Mouse (Mus musculus) embryo, embryonic 9.5 days (tissue): Measurements from ENCODE around the gene Peg3.
A peak's percentile ranks its signal among the peaks of the same experiment; 100 is the strongest.

Experiments
- DNase-seq: peaks from one replicate; pipeline ENCODE4 v3.0.0-alpha.2; 2017; ENCODE audit errors: extremely low spot score

The Peg3 gene

DNA sequence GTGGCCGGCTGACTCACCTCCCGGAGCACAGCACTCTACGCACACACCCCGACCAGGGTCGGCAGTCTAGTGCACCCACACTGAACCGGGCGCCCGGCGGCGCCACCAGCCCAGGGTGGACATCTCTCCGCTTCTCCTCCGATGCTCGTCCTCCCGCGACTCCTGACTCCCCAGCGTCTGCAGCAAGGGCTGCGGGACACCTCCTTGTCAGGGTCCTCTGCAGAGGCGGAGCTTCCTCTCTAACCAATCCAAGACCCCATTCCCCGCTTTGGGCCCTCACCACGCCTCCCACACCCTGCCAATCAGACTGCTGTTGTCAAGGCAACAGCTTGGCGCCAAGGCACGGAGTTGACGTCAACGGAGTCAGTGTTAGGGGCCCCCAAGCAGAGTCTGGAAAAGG lies at the start of gene Peg3, which contains the start of gene Usp29:
Peg3 (minus strand) TSS at position 191 of the 400 bp plus-strand sequence.
Usp29 (plus strand) TSS at position 338 of the 400 bp plus-strand sequence.
- peak; percentile 88 for DNase-seq

DNA sequence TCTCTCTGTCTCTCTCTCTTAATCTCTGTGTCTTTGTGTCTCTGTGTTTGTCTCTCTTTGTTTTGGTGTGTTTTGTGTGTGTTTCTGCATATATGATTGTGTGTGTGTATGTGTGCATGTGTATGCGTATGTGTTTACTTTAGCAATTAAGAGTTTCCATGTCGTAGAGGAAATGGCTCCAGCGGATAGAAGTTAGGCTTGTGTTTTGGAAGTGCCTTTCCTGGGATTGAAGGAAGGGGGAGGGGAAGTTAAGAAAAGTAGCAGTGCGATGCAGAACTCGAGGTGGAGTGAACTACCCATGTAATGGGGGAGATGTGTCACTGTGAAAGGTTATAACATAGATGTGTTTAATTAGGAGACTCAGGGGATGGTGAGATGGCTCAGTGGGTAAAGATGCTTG lies 48.9 kb upstream of the Peg3 start:
- no peak for DNase-seq

DNA sequence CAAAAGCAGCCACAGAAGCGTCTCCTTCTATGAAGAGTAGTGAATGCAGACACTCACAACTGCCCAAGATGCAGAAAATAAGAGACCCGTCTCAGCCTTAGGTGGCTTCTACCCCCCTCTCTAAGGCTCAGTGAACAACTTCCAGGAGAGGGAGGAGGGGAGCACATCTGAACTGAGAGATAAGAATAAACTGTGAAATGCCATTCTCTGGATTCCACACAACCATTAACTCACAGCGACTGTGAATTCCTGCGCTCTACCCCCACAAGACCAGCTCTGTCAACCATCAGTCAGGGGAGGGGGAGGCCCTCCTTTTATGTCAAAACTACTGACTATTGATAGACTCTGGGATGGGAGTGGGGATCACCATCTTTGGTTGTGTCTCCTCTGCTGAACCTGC lies 47.5 kb upstream of the Peg3 start:
- DNase-seq, result peak; percentile 45

DNA sequence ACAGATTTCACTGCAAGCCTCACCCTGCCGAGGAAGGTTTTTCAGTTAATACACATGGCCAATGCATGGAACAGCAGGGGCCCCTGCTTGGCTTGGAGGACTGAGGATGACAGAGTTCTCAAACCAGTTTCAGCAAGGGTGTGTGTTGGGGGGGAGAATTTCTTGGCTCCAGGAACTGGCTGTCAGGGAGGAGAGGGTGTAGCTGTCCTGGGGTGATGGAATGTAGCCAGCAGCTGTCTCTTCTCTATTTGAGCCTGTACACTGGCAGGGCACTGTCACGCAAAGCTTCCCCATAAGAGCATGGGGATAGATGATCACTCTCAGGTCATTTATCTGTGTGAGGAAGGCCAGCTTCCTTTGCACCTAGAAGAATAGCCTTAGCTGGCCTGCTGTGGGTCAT lies 46.9 kb upstream of the Peg3 start:
- peak; percentile 31 for DNase-seq

DNA sequence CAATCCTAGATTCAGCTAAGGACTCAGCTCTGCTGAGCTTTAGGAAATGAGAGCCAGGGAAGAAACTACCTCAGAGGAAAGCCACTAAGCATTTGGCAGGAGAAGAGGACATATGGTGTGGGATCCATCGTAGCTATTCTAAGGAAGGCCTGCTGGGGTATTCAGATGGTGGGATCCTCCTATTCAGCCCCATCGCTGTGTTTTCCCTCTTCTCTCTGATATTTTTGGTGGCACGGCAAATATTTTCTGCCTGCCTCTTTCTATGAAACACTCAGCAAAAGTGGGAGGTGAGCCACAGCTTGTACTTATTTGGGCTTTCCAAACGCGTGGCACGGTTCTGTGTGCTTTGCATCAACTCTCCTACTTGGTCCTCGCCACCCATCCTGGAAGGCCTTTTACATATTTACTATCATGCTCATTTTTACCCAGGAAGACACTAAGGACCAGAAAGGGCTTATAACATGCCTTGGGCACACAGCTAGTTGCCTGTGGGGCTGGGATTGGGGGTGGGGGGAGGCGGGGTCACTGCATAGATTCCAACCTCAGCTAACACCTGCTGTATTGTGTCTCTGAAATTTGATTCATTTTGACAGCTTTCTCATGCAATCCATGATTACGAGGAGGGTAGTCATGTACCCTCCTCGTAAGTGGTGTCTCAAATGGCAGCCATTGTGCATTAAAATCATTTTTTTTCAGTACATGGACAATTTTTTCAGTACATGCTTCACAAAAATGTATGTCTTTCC lies 46.3 kb upstream of the Peg3 start:
- DNase-seq, result no peak

DNA sequence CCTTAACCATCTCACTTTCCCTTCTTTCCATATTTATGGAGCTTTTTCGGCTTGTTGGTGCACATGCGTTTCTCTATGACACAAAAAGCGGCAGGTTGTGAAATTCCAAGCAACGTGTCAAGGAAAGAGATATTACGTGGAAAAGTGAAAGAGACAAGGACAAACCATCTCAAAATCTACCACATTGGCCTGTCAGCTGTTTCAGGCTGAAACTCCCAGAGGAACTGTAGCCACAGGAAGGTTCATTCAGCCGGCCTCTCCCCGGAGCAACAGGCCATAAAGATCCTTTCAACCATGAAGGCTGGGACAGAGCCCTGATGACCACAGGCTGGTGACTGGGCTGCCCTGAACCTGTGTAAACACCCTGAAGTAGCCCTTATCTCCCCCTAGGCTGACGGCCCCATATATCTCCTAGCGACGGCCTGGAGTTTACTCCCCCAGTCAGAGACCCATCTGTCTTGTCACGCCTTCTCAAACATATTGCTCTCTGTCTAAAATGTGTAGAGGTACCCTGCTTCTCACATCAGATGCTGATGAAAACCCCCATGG lies 43.7 kb upstream of the Peg3 start:
- peak; percentile 32 for DNase-seq

DNA sequence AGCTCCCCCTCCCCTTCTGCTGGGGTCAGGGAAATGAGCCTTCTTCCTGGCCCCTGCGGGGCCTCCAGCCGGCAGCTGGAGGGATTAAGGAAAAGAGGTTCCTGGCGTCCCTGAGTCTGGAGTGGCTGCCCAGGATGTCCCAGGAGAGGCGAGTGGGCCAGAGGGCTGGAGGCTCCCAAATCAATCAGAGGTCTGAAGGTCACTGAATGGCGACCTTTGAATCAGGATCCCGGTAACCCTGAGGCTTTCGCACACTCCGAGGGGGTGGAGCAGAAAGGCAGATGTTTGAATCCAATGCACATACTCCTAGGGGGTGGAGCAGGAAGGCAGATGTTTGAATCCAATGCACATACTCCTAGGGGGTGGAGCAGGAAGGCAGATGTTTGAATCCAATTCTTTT lies 40.1 kb upstream of the Peg3 start:
- DNase-seq, result peak; percentile 85

DNA sequence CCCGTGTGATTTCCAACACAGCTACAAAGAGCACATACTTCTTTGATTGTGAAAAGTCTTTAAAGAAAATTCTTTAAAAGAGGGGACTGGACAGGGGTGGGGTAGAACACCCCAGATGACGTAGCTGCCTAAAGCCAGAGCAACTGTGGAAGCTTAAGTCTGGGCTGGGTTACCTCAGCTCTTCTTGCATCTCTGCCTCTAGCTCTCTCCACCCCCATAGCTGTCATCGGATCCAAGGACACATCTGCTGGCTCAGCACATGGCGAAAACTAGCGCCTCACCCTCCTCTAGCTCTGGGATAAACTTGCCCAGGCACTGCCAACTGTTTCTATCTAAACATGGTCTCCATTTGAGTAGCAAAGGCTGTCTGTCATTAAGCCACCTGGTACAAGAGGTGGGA lies 35.0 kb upstream of the Peg3 start:
- DNase-seq, result no peak

DNA sequence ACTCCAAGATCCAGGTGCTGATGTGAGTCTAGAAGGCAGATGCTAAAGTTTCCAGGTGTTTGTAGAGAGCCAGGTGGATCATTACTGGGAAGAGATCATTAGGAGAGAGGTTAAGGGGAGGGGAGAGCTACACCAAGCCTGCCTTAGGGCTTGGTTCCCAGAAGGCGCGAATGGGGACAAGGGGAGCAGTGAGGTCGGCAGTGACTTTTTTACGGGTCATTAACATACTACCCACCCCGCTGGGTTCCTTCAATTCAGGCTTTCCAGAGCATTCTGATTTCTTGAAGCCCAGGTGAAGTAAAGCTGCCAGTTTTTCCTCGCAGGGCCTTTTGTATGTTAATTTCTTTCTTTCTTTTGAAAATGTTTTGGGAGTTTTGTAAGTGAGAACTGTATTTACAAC lies 29.9 kb upstream of the Peg3 start:
- DNase-seq, result no peak

DNA sequence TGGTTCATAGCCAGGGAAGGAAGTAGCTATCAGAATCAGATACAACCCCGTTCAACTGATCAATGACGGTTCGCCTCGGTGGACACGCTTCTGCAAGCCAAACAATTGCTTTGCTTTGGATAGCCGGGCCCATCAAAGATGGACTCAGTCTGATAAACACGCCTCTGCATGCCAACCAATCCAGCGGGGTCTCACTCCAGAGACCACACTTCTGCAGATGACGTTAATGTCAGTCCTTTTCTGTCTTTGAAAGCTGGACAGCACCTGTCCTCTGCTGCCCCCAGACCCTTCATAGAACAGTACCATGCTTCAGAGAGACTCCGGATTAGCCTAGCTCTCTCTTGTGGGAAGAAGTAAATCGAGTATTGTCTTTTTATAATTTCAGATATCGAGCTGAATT lies 29.5 kb upstream of the Peg3 start:
- no peak for DNase-seq

DNA sequence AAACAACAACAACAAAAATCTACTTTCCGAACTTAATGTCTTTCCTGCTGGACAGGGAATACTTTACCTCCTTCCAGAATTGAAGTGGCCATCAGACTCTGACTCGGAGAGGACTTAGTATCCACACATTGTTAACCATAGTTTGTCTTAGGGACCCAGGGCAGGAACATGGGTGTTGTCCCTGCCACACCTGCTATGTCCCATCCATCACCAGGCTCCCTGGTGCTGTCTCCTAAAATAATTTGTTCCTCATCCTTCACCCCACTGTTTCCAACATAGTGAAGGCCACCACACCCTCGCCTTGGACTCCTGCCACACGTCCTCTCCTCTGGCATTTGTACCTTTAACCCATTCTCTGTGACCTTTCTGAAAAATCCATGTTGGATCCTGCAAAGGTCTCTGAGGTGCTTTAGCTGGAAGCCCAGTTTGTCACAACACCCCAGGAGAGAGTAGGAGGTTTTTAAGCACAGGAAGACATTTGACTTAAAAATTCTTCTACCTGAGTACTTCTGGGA lies 26.6 kb upstream of the Peg3 start:
- DNase-seq, result no peak

DNA sequence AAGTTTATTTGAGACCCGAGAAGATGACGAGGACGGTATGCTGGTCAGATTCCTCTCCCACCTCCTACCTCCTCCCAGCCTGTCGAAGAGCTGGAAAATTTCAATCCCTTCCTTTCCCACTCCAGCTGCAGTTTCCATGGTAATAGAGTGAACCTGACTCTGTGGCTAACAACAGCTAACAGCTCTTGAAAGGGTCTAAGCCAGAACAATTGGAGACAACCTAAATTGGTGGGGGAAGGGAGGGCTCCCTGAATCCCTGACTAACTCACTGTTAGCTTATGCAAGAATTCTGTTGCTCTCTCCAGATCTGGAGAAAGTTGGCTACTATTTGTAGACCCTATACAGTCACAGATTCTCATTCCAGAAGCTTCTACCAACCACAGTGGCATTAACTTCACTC lies 23.2 kb upstream of the Peg3 start:
- DNase-seq, result peak; percentile 44

DNA sequence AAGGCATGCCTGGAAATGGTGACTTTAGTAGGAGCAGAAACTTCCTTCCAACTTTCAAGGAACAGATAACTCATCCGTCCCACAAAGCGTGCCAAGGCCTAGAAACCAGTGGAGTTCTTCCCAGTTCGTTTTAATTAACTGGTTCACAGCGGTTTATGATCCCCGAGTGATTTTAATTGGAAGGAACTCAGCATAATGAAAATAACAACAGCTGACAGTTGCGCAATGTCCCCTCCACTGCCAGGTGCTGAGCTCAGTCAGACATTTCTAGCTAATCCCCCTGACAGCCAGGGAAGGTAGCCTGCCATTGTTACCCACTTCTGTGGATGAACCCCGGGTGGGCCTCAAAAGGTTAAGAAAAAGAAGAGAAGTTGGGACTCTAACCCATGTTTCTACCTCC lies 19.0 kb upstream of the Peg3 start:
- DNase-seq, result no peak

DNA sequence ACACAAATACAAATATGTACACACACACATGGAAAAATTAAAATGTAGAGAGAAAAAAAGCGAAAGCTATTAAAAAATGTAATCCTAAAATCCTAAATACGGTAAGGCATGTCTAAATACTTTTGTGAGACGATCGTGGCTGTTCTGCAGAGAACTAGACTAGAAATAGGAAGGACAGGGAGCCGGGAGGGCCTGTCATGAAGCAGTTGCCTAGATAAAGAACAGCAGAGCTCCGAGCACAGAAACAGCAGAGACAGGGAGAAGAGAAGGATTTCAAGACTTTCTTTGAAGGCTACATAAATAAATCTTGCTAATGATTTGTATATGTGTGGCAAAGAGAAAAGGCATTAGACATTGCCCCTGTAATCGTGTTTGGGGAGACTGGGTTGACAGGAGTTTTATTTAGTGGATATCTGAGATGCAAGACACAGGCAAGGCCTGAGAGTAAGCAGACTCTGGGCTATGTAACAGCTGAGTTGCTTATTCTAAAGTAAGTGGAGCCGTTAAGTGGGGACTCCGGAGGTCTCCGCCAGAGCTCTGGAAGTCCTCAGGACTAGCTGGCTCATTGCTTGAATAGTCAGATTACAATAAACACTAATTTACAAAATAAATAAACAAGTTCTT lies 14.2 kb upstream of the Peg3 start:
- no peak for DNase-seq

DNA sequence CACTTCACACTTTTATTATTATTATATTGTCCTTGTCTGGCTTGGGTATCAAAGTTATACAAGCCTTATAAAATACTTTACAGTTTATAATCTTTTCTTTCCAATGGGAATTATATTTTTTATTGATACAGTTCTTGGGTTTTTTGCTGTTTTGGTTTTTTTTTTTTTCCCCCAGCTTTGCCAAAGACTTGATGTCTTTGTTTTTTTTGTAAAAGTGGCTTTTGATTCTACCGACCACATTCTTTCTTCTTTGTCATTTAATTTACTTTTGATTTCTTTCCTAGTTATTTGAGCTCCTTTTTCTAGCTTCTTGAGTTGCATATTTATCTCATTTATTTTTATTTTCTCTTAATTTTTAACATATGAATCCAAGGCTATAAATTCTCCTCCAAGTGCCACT lies 5.8 kb upstream of the Peg3 start:
- no peak for DNase-seq

DNA sequence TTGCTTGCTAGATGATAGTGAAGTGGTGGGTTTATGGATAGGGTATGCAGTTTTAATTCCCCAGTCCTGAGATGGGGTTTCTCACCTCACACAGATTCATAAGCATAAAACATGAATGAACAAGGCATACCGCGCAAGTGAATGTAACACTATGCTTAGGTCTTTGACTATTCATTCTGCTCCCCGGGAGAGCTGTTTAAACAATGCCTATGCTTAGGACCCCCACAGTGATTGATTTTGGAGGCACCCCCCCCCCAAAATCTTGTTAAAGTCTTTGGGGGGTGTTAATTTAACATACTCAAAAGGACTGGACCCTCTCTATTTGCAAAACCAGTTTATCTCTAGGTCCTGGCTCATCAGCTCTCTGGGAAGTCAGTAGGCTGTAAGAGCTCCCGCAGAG lies 1.7 kb upstream of the Peg3 start:
- no peak for DNase-seq

DNA sequence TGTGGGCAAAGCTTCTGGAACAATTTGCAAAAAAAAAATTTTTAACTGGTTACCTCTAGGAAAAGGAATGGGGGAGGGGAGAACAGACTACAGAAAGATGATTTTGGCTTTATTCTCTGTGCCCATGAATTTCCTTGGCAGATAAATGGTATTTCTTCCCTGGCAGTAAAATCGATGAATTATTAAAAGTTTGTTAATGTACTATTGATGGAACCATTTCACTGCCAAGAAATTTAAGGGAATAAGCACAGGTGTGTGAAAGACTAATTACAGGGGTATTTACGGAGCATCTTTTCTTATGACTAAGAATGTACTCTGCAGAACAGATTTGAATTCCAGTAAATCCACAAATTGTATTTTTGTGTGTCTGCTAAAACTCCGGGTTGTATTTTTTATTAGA lies 1.1 kb upstream of the Peg3 start:
- no peak for DNase-seq

DNA sequence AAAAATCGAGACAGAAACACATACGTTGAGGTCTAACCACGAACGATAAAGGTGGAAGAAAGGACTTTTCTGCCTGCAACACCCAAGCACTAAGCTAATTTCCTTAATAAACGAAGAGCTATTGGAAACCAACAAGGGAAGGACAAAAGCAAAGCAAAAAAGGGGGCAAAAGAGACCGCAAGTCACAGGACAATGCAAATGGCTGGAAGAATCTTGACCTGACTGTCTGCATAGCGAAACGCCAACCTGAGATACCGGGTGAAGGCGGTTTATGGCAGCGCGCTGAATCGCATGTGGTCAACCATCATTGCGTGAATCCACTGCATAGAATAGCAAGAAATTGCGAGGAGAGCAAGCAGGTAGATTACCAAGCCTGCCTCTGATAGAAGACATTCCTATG lies 570 bp upstream of the Peg3 start:
- peak; percentile 55 for DNase-seq

DNA sequence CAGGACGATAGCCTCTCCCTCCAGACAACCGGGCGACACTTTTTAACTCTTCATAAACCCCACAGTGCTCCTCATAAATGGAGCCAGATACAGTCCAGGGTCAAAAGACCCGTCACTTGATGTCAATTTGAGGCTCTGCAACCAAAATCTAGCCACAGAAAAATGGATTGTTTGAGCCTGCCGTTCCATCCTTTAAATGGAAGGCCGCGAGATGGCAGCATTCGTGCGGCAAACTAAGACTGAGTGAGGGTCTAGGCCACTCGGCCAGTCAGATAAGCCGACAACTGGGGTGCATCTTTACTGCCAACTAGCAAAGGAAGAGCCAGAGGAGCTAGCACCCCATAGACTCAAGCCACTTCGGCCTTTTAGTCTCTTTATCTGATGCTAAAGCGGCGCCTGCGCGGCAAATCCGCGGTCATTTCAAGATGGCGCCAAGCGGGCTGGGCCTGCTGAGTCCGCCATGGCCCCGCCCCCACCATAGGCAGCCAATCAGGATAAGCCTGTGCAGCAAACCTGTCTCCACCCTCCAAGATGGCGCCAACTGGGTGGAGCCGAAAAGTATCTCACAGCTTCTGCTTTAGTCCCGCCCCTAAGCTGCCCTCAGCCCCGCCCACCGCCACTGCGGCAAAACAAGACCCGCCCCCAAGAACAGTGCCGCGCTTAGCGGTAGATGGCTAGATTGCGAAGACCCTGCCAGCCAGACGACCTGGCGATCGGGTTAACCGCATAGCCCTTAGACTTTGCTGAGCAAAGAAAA lies 992 bp downstream of the Peg3 start:
- peak; percentile 91 for DNase-seq

DNA sequence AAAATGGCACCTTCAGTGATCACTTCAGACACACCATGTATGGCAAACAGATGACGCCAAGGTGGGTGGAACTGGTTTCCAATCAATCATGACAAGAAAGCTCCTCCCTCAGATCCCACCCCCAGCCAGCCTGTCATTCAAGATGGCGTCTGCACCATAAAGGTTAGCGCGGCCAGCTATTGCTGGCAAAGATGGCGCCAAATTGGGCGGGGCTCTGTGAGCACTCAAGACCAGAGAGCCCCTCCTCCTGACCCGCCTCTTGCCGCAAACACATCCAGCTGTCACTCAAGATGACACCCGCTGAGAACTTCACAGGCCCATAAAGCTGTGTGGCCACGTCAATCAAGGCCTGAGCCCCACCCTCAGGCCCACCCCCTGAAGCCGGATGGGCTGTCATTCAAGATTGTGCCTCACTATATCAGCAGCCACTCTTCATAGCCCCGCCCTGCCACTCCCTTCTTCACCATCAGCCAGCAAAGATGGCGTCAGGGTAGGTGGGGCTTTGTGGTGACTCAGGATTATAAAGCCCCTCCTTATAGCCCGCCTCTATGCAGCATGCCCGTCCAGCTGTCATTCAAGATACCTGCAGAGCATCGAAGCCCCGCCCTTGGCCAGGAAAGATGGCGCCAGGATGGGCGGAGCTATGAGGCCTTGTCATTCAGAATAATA lies 1.8 kb downstream of the Peg3 start:
- DNase-seq, result peak; percentile 89

DNA sequence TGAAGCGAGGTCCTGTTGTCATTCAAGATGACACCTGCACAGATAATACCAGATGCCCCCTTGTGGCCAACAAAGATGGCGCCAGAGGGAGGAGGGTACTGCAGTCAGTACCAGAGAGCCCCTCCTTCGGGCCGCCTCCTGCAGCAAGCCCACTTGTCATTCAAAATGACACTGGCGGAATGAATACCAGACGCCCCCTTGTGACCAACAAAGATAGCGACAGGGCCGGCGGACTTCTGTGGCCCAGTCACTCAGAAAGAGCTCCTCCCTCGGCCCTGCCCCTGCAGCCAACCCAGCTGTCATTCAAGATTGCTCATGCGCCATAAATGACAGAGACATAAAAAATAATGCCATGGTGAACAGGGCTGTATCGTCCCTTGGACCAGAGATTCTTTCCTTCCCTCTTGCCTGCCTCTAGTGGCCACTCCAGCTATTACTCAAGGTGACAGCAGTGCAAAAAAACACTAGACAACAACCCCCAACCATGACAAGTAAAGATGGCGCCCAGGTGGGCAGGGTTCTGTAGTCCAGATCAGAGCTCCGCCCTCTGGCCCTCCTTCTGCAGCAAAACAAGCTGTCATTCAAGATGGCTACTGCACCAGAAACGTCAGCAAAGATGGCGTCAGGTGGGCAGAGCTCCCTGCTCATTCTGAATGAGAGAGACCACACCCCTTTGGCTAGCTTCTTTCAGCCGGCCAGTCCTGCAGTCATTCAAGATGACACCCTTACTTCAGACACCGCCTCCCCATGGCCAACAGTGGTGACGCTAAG lies 2.7 kb downstream of the Peg3 start:
- DNase-seq, result peak; percentile 72
